Mouse (Mus musculus): ENCODE data around the gene Coq8a.
A peak's percentile ranks its signal among the peaks of the same experiment; 100 is the strongest.

The Coq8a gene

DNA sequence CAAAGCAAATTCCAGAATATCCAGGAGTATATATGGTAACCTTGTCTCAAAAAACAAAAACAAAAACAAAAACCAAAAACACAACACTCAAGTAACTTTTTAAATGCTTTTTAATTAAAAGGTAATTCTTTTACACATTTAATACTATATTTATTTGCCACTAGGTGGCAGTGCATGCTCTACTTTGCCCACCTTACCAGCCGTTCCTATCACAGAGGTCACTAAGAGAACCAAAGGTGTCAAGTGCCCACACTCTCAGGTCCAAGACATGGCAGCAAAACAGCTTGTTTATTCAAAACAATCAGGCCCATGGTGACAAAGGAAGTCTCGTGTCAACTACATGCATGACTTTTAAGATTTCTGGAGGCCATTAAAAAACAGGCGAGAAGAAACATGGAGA lies 24.2 kb downstream of the Coq8a start:
- DNase-seq (ENCODE audit: low read depth), result peak; percentile 67

DNA sequence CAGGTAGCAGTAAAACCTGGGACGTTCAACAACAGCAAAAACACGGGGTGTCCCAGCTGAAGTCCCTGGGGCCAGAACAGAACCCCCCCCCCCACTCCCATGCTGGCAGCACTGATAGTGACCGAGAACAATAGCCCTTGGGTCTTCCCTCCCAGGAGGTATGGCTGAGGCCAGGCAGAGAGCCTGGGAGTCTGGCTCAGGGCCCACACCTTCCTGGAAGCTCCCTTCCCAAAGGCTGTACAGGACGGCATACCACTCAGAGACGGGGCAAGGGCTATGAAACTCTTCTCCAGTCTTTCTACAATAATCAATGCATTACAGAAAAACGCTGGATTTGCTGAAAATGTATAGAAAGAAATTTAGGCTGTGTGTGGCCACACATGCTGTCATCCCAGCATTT lies 24.7 kb downstream of the Coq8a start:
- DNase-seq (ENCODE audit: low read depth), result no peak

DNA sequence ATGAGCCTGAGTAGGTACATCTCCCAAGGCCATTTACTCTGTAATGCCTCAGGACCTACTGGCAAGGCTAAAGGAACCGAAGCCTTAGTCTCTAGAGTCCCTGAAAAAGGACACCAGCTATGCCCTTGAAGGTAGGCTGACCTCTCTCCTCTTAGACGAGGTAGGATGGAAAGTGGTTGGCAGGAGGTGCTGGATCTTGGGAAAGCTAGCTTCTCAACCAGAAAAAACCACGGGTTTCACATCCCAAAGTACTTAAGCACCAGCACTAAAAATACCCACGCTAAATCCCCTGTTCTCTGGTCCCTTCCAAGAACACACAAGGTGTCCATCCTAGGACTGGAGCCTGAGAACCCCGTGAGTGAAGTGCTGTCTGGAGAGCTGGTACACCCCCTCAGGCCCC lies 26.4 kb downstream of the Coq8a start:
- no peak for DNase-seq (ENCODE audit: low read depth)

DNA sequence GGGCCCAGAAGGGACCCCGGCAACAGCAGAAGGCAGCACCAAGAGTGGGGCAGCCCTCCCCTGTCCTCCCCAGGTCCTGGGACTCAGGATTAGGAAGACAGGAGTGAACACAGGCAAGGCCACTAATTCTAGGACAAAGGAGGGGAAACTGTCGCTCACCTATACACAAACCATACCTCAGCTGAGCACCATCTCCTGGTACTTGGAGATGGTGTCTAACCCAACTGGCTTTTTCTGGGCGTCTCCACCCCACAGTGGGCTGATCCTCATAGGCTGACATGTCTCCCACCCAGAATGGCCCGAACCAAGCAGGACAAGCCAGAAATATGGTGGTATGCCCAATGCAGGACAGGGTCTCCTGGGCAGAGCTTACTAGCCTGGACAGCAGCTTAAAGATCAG lies 26.8 kb downstream of the Coq8a start:
- DNase-seq (ENCODE audit: low read depth), result no peak

DNA sequence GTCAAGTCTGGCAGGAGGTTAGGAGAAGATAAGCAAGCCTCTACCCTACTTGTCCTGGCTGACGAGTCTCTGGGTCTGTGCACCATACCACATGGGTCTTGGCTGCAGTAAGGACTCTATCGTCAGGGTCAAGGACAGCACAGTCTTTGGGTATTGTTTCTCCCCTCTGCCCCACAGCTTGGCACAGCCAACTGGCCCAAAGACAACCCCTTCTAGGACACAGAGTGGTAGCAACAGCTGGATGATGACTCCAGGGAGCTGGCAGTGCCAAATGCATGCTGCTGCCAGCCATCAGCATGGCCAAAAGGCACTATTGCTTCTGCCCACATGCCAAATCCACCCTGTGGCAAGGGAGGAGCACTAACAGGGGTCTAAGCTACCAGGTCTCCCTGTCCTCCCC lies 27.5 kb downstream of the Coq8a start:
- DNase-seq (ENCODE audit: low read depth), result no peak

DNA sequence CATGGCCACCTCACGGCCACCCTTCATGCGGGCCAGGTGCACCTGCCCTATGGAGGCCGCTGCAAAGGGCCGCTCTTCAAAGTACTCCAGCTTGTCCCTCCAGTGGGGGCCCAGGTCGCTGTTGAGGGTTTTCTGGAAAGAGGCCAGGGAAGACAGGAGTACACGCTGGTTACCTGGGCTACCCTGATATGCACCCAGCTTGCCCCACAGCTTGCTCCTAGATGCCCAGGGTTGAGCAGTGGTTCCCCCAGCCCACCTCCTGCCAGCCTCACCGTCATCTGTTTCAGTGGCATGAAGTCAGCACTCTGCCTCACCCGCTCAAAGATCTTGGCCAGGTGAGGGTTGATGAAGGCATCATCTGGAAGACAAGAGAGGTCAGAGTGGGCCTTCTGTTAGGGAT lies 29.3 kb downstream of the Coq8a start:
- DNase-seq (ENCODE audit: low read depth), result no peak

DNA sequence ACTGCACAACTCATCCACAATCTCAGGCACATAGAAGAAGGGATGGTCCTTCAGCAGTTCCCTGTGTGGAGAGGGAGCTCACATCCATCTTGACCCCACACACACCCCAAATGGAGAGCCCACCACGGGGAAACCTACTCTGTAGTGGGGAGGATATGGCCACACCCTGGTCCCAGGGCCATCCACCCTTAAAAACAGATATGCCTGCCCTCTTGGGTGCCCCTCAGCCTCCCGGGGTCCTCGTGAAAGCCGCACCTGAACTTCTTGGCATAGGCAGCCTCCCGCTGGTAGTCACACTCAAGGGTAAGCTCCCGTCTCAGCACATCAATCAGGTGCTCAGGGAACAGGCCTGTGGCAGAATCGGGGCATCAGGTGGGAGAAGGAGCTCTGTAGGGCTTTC lies 30.2 kb downstream of the Coq8a start:
- DNase-seq (ENCODE audit: low read depth), result no peak

DNA sequence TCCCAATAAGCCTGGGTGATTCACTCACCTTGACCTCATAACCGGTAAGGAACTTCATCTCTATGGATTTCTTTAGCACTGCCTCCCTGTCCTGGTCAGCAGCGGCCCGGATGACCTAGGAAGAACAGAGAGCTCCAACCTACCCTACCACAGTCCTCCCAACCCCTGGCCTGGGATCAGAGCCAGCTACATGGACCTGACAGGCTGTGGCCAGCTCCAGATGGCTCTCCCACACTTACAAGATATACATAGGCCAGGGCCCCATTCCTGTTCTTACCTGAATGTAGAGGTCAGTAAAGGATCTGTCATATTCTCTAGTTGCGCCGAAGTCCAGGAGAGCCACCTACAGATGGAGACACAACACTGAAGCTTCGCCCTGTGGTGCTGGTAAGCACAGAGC lies 31.1 kb downstream of the Coq8a start:
- DNase-seq (ENCODE audit: low read depth), result no peak

DNA sequence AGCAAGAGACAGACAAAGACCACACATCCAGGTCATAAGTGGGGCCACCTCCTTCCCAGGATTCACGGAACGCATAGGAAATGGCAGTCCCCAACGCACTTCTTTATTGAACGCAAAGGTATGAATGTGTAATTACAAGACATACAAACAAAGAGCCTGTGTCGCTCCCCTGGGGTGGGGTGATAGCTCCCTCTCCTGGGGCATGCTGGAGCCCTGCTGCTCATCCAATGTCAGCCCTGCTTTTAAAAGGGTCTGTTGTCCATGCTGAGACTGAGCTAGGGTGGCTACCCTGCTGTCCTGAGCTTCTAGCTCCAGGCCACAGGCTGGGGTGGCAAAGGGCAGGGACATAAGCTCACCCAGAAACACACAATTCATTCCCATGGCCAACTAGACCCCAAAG lies 32.9 kb downstream of the Coq8a start:
- DNase-seq (ENCODE audit: low read depth), result no peak

DNA sequence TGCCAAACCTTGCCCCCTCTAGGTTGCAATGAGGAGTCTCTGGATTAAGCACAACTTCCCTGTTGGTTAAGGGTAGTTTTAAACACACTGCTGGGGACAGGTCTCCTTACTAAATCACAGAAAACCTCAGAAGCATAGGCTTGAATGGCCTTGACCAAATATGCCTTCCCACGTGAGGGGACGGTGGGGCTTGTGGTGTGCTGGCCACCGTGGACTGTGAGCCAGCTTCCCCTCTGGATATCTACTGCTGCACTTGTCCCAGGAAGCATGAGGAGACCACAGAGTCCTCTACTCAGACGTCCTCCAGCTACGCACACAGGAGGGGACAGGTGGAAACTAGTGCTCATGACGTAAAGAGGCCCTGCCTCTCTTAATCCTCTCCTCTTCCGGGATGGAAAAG lies 36.4 kb downstream of the Coq8a start:
- no peak for DNase-seq (ENCODE audit: low read depth)

DNA sequence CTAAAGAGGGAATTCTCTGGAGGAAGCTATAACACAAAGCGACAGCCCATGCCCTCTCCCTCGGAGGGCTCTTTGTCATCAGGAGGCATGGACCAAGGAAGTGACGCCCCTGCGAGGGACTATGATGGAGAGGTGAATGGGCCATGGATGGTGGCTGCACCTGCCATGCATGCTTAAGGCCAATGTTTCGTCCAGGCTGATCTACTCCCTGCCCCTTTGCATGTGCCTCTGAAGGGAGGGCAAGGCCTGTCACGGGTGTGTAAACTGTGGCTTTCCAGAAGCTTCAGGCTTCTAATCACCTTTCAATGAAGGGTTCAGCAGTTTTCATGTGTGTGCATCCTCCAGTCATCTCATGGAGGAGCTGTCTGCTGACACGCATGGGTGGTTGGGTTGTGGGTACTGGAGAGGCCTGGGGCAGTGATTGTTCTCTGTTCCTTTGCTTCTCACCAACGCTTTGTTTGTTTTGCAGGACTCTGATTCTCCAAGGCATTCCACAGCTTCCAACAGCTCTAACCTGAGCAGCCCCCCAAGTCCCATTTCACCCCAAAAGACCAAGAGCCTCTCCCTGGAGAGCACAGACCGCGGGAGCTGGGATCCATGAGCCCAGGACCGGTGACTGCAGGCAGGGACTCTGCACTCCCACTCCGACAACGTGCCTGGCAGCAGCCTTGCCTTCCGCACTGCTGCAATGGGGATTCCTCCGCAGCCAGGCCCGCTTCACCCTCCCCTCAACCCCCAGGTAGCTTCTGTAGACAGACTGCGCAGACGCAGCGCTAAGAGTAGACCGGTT lies 37.6 kb downstream of the Coq8a start:
- no peak for DNase-seq (ENCODE audit: low read depth)

DNA sequence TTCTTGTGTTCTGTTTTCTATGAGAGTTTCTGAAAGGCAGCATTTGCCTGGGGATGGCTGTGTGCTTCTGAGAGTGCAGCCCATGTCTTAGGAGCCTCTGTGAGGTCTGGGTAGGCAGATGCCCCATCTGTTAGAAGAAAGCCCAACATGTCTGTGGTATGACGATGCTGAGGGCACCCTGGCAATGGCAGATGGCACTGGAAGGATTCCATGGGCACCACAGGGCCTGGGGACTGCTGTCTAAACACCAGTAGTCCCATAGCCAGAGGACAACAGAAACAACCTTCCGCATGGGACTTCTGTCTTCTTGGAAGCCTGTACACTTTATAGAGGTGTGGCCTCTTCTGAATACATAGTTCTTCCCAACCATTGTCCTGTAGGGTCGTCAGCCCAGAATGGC lies 38.2 kb downstream of the Coq8a start:
- DNase-seq (ENCODE audit: low read depth), result no peak

DNA sequence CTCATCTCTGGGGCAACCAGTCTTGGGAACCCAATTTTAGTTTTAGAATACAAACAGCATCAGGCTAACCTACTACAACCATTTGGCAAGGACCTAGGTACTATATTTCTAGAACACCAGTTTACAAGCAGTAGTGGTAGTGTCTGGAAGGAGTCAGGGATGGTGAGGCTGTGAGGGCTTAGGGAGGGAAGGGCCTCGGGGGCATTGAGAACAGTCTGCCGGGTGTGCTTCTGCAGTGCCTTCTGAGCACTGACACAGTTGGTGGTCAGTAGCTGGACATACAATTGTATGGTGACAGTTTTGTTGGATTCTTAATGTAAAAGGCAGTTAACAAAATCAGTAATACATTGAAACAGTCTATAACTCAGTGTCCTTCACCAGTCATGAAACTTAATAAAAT lies 38.9 kb downstream of the Coq8a start:
- DNase-seq (ENCODE audit: low read depth), result no peak

DNA sequence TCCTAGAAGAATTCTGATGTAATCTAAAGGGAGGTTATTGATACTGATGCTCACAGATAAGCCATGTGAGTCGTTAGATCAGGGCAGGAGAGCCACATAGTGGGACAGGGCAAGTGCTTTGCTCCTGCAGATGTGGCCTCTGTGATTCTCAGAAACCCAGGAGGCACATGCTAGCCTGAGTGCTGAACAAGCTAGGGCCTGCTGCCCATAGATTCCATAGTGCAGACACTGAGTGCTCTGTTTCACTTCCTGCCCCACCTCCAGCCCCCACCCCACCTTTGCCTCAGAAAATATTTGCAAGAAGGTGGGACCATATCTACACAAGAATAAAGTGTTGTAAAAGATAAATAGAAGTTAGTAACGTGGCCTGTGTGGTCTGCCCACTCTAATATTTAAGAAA lies 40.8 kb downstream of the Coq8a start:
- no peak for DNase-seq (ENCODE audit: low read depth)

DNA sequence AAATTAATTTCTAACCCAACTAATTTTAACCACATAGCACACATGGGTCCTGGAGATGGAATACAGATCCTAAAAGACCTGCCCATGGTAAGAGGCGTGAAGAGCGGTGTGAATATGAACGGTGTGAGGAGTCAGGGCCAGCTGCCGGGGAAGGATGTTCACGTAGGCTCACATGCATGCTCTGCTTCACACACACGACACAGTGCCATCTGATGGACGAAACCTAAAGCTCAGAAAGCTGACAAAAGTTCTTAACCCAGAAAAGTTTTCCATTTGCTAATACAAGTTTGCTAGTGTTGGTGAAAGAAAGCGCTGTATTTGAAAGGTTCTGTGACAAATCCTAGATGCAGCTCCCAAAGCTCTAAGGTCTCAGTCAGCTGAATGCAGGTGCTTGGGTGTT lies 48.2 kb downstream of the Coq8a start:
- DNase-seq (ENCODE audit: low read depth), result no peak

DNA sequence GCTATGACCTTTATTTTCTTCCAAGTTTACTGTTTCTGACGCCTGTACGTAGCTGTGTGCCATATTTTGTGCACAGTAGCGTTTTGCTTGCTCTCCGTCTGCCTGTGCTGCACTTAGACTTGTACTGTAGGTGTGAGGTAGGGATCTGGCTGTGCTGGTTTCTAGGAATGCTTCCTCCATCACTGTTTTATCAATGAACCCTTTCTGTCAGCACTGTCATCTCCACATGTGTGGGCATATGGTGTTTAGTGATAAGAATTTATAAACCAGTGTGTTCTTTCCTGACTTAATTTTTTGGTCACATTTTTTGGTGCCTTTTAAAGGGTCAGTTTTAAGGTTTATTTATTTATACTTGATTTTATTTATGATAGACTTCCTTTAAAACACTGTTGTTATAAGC lies 50.8 kb downstream of the Coq8a start:
- DNase-seq (ENCODE audit: low read depth), result no peak

DNA sequence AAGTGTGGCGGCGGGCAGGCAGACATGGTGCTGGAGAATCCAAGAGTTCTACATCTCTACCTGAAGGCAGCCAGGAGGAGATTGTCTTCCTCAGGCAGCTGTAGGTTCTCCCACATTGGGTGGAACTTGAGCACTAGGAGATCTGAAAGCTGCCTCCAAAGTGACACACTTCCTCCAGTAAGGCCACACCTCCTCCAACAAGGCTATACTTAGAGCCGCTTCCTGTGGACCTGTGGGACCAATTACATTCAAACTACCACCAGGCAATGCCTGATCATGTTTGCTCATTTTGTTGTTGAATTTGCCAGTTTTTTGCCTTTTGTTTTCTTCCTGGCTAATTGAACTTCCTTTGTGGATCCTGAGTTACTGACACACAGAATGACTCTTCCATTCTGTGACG lies 51.4 kb downstream of the Coq8a start:
- DNase-seq (ENCODE audit: low read depth), result no peak

DNA sequence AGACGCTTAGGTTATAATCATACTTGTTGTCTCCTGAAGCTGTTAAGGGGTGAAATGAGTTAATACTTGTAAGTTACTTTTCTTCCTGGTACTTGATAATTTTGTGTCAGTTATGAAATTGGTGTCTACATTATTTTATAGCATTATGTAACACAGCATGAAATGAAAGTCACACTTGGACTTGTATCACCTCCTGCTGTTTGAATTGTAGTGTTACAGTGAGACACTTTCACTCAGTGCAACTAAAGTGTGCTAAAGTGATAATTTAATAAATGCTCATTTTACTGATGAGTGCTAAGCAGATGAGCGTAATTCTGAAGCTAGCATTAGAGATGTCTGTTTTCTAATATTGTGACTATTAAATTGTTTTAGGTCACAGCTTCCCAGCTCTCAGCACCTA lies 58.4 kb downstream of the Coq8a start:
- no peak for DNase-seq (ENCODE audit: low read depth)

DNA sequence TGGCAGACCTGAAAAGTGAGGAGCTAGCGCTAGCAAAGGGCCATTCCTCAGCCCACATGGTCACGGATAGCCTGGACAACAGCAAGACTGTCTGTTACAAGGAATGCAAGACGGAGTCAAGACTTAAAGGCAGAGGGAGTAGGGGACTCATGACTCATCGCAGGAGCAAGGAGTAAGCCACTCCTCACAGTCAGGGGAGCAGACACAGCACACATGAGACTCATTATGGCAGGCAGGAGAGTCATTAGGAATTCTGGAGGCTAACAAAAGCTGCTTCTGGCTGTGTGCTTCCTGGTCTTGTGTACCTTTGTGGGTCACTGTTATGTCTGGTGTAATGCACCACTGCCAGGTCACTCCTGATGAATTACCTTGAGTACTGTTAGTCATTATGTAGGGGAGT lies 60.2 kb downstream of the Coq8a start:
- DNase-seq (ENCODE audit: low read depth), result no peak

DNA sequence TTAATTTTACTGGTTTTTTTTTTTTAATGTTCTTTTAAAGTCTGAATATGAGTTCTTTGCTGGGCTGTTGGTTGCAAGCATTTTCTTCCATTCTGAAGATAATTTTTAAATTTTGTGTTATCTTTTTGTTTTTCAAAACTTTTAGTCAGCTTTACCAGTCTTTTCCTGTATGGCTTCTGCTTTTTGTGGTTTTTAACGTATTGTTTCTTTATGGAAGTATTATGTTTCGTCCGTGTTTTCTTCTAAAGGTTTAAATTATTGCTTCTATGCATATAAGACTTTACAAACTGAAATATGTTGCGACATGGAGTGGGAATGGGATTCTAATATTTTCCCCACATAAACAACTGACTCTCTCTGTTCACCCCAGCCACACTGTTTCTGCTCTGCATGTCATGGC lies 67.2 kb downstream of the Coq8a start:
- DNase-seq (ENCODE audit: low read depth), result no peak

DNA sequence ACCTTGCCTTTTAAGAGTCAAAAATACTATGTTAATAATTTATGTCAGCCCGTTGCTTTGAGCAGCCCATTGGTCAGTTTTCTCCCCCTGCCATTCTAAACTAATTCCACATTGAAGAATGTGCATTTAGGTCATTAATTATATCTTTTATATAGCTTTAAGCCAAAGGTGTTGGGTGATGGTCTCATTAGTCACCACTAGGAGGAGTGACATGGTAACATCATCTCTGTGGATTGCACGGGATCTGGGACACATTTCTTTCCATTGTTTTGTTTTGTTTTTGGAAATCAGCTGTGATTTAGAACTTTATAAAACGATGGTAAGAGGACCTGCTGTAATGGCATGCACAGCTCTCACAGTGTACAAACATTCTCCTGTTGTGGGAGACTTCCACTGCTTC lies 68.0 kb downstream of the Coq8a start:
- no peak for DNase-seq (ENCODE audit: low read depth)

DNA sequence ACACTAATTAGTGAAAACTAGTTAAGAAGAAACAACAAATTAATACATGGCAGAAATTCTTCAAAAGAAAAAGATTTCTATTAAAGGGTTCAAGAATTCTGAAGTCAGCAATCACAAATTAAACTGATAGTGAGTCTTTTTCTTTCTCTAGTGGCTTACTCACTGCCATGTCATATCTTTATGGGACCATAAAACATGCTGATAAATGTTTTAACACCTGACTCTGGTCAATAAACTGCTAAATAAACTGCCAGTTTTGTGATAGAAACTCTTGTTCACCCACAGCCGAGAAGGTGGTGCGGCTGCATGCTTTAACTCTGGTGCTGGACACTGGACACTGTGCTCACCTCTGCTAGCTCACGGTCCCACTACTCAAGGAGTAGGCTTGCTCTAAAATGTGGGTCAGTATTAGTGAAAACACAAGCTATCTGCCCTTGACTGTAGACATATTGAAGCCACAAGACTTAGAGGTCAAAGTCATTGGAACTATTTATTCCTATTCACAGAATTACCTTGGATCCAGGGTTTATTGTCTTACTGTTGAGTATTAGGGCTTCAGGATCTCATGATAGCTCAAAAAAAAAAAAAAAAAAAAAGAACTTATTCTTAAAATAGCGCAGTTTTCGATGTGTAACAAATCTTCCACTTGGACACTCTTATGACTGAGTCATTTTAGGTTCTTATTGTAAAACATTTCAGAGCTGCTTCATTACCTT lies 71.2 kb downstream of the Coq8a start:
- DNase-seq (ENCODE audit: low read depth), result no peak

DNA sequence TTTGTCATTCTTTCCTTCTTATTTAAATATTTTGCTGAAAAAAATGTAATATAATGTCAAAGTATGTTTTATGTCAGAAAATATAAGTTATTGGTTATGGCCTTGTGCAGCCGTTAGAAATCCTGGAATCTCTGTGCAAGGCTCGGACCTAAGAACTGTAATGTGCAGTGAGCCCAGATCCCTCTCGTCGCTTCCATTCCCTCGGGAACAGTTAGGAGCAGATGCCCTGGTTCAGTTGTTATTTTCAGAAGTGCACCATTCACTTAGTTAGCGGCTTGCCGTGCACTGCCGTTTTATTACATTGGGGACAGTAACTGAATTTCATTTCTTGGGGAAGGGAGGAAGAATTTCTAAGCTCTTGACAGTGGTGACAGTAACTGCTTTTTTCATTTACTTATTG lies 81.2 kb downstream of the Coq8a start:
- DNase-seq (ENCODE audit: low read depth), result no peak

DNA sequence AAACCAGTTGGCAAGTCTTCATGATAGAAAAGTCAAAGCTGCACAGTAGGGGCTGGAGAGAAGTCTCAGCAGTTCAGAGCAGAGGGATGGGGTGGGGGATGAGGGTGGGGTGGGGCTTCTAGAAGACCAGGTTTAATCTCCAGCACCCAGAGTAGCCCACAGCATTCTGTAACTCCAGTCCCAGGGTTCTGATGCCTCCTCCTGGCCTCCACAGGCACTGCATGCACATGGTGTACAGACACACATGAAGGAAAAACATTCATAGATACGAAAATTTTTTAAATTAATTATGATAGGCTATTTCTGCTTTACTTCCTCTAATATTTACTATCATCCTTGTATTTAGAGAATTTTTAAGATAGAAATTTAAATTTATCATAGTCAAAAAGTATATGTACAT lies 82.9 kb downstream of the Coq8a start:
- no peak for DNase-seq (ENCODE audit: low read depth)

All from naive thymus-derived CD4-positive, alpha-beta T cell, adult 2 months (primary cell).